8 mouse cellular contexts compared by ENCODE assay signal in the genomic region with DNA sequence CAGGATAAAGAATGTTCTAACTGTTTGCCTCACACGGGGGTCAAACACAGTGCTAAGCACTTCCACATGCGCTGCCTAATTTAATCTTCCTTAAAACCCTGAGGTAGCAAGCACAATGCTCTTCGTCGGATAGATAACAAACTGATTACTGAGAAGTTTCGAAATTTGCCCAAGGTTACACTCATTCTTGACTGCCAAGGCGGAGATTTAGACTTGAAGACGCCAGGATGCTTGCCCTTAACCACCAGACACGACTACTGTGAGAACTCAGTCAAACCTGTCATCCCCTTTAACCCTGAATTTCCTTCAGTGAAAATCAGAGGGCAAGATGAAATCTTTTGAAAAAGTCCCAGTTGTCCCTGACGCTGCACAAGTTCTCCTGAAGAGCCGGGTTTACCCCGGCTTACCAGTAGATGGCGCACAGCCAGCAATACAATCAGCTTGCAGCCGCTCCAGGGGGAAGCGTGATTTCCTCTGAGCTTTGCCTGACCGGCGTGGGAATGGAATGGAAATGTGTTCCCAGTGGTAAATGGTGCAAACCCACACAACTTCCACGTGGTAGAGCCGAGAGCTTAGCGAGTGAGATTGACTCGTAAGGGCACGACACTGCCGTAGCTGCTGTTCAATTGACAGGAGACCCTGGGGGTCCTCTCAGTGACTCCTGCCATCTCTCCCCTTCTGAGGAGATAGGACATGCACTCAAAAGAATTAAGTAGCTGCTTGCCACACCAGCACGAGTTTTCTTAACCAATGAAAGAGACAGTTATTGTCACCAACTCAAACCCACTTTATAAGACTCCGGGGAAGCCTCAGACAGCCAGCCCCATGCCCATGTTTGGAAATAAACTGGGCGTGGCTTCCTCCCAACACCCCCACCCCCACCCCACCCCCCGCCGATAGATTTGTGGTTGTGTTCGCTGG. TPM values are rescaled to one million over a fixed set of nuclear protein-coding genes. Genes with fewer than 3 reads are reported as not detected.
DNase-seq lines count a peak whose midpoint lies in the region; ATAC-seq lines count a peak whose summit lies in the region.

No protein-coding gene starts in this region.

- peak overlapping the region; percentile 40; the same call in 1 of the 2 replicates for H3K9ac ChIP-seq in hindbrain, embryonic 15.5 days

- H3K9me3 ChIP-seq in hindbrain, embryonic 15.5 days = no peaks in the 10 kb centered on the region

- H3K27ac ChIP-seq in hindbrain, embryonic 15.5 days (replicated peaks) = no peak overlapping the region

- 16% methylated on average over 28 of the region's 28 CpGs for WGBS in hindbrain, embryonic 15.5 days

- peak overlapping the region; percentile 65 for H3K4me2 ChIP-seq in hindbrain, embryonic 15.5 days

- no peaks in the 10 kb centered on the region for H3K27me3 ChIP-seq in hindbrain, embryonic 15.5 days

- H3K4me1 ChIP-seq in hindbrain, embryonic 15.5 days (replicated peaks) = peaks cover 15% of the 10 kb centered on the region

- H3K36me3 ChIP-seq in hindbrain, embryonic 15.5 days = no peaks in the 10 kb centered on the region

- peak; percentile 66 for DNase-seq in T-cell, adult 2 months (ENCODE audit: low spot score)
- peak; percentile 81 to 90 for DNase-seq in cerebellum, postnatal 25 days
- peak; percentile 85 to 89 for DNase-seq in frontal cortex, postnatal 36 days (ENCODE audit: low spot score in 2 of 2)
- peak; percentile 79 to 81 for DNase-seq in layer of hippocampus, postnatal 36 days
- peak; percentile 87 for DNase-seq in lung, postnatal 25 days (ENCODE audit: low spot score)
- peak; percentile 91 for DNase-seq in retina, postnatal 1 day
- peak; percentile 86 for DNase-seq in thymus, postnatal 4 days

- peak overlapping the region; percentile 34 for H3K4me3 ChIP-seq in hindbrain, embryonic 15.5 days

- ATAC-seq in hindbrain, embryonic 15.5 days (ENCODE audit: low FRiP score, low read depth) = peak; percentile 83

RNA-seq across cellular contexts. Expression of a gene that starts 38.3 kb away (rescaled TPM):
- 139 and 145 TPM in 2 replicates for polyA plus RNA-seq in hindbrain, embryonic 15.5 days (2015; fragmentation: Nextera tagmentation; extraction: Ambion mirVana)
- 100 to 1,000 TPM; 410 to 433 TPM for total RNA-seq in layer of hippocampus, postnatal 36 days (2021)
